Mouse (Mus musculus): ENCODE data around the gene Wdr70. TPM values are rescaled to one million over a fixed set of nuclear protein-coding genes. Genes with fewer than 3 reads are reported as not detected.
"Not testable (repeated sequence)": the region's sequence is repeated elsewhere in the genome, so short reads cannot be mapped to it uniquely, and the experiment has no call there.

Gene Wdr70
- polyA plus RNA-seq, 1 experiment from 2014 or later, result 81.5 TPM

DNA sequence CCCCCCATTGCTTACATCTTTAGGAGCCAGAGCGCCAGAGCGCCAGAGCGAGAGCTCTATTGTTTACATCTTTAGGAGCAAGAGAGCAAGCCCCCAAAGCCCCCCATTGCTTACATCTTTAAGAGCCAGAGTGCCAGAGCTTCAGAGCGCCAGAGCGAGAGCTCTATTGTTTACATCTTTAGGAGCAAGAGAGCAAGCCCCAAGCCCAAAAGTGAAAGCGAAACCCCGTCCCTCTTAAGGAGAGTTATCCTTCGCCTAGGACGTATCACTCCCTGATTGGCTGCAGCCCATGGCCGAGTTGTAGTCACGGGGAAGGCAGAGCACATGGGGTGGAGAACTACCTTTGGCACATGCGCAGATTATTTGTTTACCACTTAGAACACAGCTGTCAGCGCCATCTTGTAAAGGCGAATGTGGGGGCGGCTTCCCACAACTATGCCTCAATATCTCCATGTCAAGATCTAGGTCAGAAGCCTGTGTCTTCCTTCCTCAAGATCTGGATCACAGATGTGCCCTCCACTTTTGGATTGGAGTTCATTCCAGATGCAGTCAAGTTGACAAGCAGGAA, 3.0 kb upstream of the Wdr70 start:
- not testable (repeated sequence) for H3K36me3 ChIP-seq (ENCODE audit: control insufficient read depth, insufficient read depth, low read length); H3K27ac ChIP-seq (ENCODE audit: low read depth, low read length); H3K4me2 ChIP-seq; H3K27me3 ChIP-seq (ENCODE audit: control insufficient read depth, insufficient read depth, low read length); H3K4me1 ChIP-seq (ENCODE audit: control insufficient read depth, insufficient read depth, low read length); DNase-seq (ENCODE audit: low spot score, missing footprints); H3K9ac ChIP-seq (ENCODE audit: low read length); H3K9me3 ChIP-seq (ENCODE audit: control insufficient read depth, low read length); H3K4me3 ChIP-seq (ENCODE audit: low read depth, low read length); ATAC-seq (ENCODE audit: low FRiP score)
- 86% methylated on average over 13 of the region's 15 CpGs for WGBS

DNA sequence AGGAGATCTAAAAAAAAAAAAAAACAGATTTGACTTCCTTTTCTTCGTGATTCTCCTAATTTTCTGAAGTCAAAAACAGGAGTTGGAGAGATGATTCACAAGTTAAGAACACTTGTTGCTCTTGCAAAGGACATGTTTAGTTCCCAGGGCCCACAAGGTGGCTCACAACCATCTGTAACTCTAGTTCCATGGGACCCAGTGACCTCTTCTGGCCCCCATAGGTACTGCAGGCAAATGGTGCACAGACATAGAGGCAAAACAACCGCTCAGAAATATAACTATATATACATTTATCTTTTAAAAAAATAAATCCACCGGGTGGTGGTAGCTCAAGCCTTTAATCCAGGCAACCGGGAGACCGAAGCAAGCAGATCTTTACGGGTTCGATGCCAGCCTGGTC, 1.2 kb downstream of the Wdr70 start:
- ATAC-seq (ENCODE audit: low FRiP score) (no peak), DNase-seq (ENCODE audit: low spot score, missing footprints) (peak; percentile 89)
- WGBS, result 27% methylated on average over 7 of the region's 7 CpGs
- Histone ChIP-seq H3K4me2 (peak overlapping the region; percentile 54; the same call in 1 of the 2 replicates), H3K4me1 (ENCODE audit: control insufficient read depth, insufficient read depth, low read length) (no peaks in the 10 kb centered on the region), H3K9me3 (ENCODE audit: control insufficient read depth, low read length) (no peaks in the 10 kb centered on the region; the same call in 1 of the 2 replicates), H3K27me3 (ENCODE audit: control insufficient read depth, insufficient read depth, low read length) (no peaks in the 10 kb centered on the region), H3K4me3 (ENCODE audit: low read depth, low read length) (no peak overlapping the region), H3K9ac (ENCODE audit: low read length) (no peak overlapping the region), H3K36me3 (ENCODE audit: control insufficient read depth, insufficient read depth, low read length) (no peaks in the 10 kb centered on the region; the same call in 1 of the 2 replicates), H3K27ac (ENCODE audit: low read depth, low read length) (no peak overlapping the region)

DNA sequence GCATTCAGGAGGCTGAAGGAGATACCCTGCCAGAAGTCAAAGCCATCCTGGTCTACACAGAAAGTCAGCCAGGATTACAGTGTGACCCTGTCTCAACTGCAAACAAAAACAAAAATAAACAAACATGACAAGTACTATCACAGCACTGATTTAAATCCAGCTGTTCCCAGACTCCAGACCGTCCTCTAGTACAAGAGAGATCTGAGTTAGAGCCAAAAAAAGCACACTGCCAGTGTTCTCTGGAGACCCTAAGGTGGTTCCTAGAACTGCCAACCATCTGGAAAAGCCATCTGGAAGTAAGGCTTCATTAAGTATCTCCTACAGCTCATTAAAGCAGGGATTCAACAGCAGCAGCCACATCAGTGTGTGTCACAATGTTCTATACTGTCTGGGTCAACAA, 6.3 kb downstream of the Wdr70 start:
- H3K9ac ChIP-seq (ENCODE audit: low read length); H3K27ac ChIP-seq (ENCODE audit: low read depth, low read length); H3K4me2 ChIP-seq; H3K9me3 ChIP-seq (ENCODE audit: control insufficient read depth, low read length); H3K27me3 ChIP-seq (ENCODE audit: control insufficient read depth, insufficient read depth, low read length); ATAC-seq (ENCODE audit: low FRiP score); H3K36me3 ChIP-seq (ENCODE audit: control insufficient read depth, insufficient read depth, low read length); DNase-seq (ENCODE audit: low spot score, missing footprints); H3K4me1 ChIP-seq (ENCODE audit: control insufficient read depth, insufficient read depth, low read length); H3K4me3 ChIP-seq (ENCODE audit: low read depth, low read length): not testable (repeated sequence)
- WGBS, result 89% methylated on average over 1 of the region's 1 CpGs

DNA sequence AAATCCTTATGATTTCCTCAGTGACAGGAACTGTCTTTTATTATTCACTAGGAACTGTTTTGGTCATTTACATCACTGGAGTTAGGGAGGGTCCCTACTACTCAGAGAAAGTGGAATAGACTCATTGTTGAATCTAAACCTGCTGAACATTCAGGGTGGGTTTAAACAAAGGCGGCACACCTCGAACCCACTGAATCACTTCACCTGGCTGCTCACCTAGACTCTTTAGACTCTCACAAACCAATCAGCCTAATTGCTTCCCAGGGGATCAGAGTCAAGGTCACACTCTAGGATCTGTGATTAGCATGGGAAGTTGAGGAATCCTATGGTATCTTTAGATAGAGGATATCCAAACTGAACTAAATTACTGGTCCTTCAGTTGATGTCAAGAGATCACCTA, 8.3 kb downstream of the Wdr70 start:
- DNase-seq (ENCODE audit: low spot score, missing footprints), result no peak
- 96% methylated on average over 2 of the region's 2 CpGs for WGBS
- H3K36me3 ChIP-seq (ENCODE audit: control insufficient read depth, insufficient read depth, low read length), result peaks cover 6% of the 10 kb centered on the region; the same call in 1 of the 2 replicates

DNA sequence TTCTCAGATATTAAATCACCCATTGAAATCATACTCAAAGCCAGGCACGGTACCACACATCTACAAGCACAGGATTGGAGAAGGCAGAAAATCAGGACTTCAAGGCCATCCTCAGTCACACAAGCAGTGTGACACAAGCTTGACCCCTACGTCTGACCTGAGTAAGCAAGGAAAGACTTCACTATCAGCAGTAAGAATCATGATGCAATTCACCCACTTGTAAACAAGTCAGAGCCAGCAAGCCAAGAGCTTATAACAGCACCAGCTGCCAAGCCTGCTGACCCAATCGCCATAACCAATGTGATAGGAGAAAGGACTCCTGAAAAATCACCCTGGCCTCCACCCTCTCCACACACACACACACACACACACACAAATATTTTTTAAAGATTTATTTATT, 10.3 kb downstream of the Wdr70 start:
- ATAC-seq (ENCODE audit: low FRiP score) (no peak), DNase-seq (ENCODE audit: low spot score, missing footprints) (no peak)
- H3K4me1 ChIP-seq (ENCODE audit: control insufficient read depth, insufficient read depth, low read length), result no peaks in the 10 kb centered on the region
- H3K27ac ChIP-seq (ENCODE audit: low read depth, low read length), result no peak overlapping the region
- 84% methylated on average over 3 of the region's 3 CpGs for WGBS
- H3K36me3 ChIP-seq (ENCODE audit: control insufficient read depth, insufficient read depth, low read length), result peaks cover 6% of the 10 kb centered on the region; the same call in 1 of the 2 replicates
- no peak overlapping the region for H3K4me2 ChIP-seq
- H3K4me3 ChIP-seq (ENCODE audit: low read depth, low read length), result no peak overlapping the region
- no peak overlapping the region for H3K9ac ChIP-seq (ENCODE audit: low read length)
- H3K9me3 ChIP-seq (ENCODE audit: control insufficient read depth, low read length), result no peaks in the 10 kb centered on the region
- H3K27me3 ChIP-seq (ENCODE audit: control insufficient read depth, insufficient read depth, low read length), result no peaks in the 10 kb centered on the region

More for the DNA sequence above, 8.3 kb downstream of the Wdr70 start:
- no peak overlapping the region for H3K27ac ChIP-seq (ENCODE audit: low read depth, low read length)
- no peak for ATAC-seq (ENCODE audit: low FRiP score)
- H3K9me3 ChIP-seq (ENCODE audit: control insufficient read depth, low read length), result no peaks in the 10 kb centered on the region
- H3K27me3 ChIP-seq (ENCODE audit: control insufficient read depth, insufficient read depth, low read length), result no peaks in the 10 kb centered on the region
- H3K4me2 ChIP-seq, result no peak overlapping the region
- H3K9ac ChIP-seq (ENCODE audit: low read length), result no peak overlapping the region
- H3K4me1 ChIP-seq (ENCODE audit: control insufficient read depth, insufficient read depth, low read length), result no peaks in the 10 kb centered on the region
- H3K4me3 ChIP-seq (ENCODE audit: low read depth, low read length), result no peak overlapping the region

DNA sequence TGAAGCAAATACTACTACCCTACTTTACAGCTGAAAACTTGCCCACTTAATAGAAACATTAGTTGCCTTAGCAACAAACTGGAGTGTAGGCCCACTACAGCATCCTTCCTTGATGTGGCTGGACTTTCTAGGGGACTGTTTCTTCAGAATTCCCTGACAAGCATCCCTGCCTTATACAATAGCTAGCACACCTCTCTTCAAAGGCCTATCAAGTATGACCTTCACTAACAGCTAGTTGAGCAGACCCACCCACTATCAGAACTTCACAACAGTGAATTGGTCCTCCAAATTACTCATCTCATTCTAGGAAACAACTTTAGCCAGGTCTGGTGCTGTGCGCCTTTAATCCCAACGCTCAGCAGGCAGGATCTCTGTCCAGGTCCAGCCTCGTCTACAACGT, 11.7 kb downstream of the Wdr70 start:
- WGBS, result 91% methylated on average over 4 of the region's 4 CpGs
- ATAC-seq (ENCODE audit: low FRiP score), result no peak
- Histone ChIP-seq H3K36me3 (ENCODE audit: control insufficient read depth, insufficient read depth, low read length) (peaks cover 6% of the 10 kb centered on the region; the same call in 1 of the 2 replicates), H3K4me1 (ENCODE audit: control insufficient read depth, insufficient read depth, low read length) (no peaks in the 10 kb centered on the region), H3K9ac (ENCODE audit: low read length) (no peak overlapping the region), H3K4me2 (no peak overlapping the region), H3K27me3 (ENCODE audit: control insufficient read depth, insufficient read depth, low read length) (no peaks in the 10 kb centered on the region), H3K4me3 (ENCODE audit: low read depth, low read length) (no peak overlapping the region), H3K9me3 (ENCODE audit: control insufficient read depth, low read length) (no peaks in the 10 kb centered on the region), H3K27ac (ENCODE audit: low read depth, low read length) (no peak overlapping the region)
- DNase-seq (ENCODE audit: low spot score, missing footprints), result no peak

DNA sequence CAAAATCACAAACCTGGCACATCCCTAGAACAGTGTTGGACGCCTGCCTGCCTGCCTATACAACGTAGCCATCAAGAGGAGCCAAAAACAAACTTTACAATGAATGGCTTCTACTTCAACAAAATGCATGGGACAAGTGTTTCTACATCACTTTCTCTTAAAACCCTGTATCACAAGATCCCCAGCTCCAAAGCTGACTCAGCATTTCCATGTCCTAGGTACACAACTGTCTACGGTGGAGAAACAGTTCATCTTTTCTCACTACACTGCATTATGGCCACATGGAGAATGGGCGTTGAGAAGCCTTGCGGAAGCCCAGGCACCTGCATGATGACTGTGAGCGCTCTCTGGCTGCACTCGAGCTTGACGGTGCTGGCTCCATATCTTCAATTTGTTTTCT, 16.9 kb downstream of the Wdr70 start:
- no peak overlapping the region for H3K9ac ChIP-seq (ENCODE audit: low read length)
- no peaks in the 10 kb centered on the region for H3K4me1 ChIP-seq (ENCODE audit: control insufficient read depth, insufficient read depth, low read length)
- H3K27me3 ChIP-seq (ENCODE audit: control insufficient read depth, insufficient read depth, low read length), result no peaks in the 10 kb centered on the region
- no peak for DNase-seq (ENCODE audit: low spot score, missing footprints)
- H3K4me2 ChIP-seq, result no peak overlapping the region
- no peak overlapping the region for H3K27ac ChIP-seq (ENCODE audit: low read depth, low read length)
- H3K9me3 ChIP-seq (ENCODE audit: control insufficient read depth, low read length), result no peaks in the 10 kb centered on the region
- H3K4me3 ChIP-seq (ENCODE audit: low read depth, low read length), result no peak overlapping the region
- WGBS, result 93% methylated on average over 8 of the region's 8 CpGs
- 0 out of 2 replicates have a peak, but pooled peaks cover 2% of the 10 kb centered on the region for H3K36me3 ChIP-seq (ENCODE audit: control insufficient read depth, insufficient read depth, low read length)
- no peak for ATAC-seq (ENCODE audit: low FRiP score)

DNA sequence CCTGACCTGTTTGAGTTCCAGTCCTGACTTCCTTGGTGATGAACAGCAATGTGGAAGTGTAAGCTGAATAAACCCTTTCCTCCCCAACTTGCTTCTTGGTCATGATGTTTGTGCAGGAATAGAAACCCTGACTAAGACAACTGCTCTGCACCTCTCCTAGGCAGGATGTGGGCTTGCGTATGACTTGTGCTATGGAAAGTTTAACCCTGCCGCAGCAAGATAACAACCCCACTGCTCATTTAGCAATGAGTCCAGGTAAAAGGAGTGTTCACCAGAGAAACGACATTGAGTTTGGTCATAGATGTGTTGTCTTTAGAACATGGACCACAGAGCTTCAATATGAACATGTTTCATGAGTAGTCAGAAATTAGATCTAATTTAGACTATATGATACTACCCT, 25.9 kb downstream of the Wdr70 start:
- not testable (repeated sequence) for H3K4me2 ChIP-seq; H3K27ac ChIP-seq (ENCODE audit: low read depth, low read length); H3K4me1 ChIP-seq (ENCODE audit: control insufficient read depth, insufficient read depth, low read length); H3K27me3 ChIP-seq (ENCODE audit: control insufficient read depth, insufficient read depth, low read length); H3K36me3 ChIP-seq (ENCODE audit: control insufficient read depth, insufficient read depth, low read length); ATAC-seq (ENCODE audit: low FRiP score); H3K9me3 ChIP-seq (ENCODE audit: control insufficient read depth, low read length); DNase-seq (ENCODE audit: low spot score, missing footprints); H3K4me3 ChIP-seq (ENCODE audit: low read depth, low read length); H3K9ac ChIP-seq (ENCODE audit: low read length)
- WGBS, result 93% methylated on average over 3 of the region's 3 CpGs

DNA sequence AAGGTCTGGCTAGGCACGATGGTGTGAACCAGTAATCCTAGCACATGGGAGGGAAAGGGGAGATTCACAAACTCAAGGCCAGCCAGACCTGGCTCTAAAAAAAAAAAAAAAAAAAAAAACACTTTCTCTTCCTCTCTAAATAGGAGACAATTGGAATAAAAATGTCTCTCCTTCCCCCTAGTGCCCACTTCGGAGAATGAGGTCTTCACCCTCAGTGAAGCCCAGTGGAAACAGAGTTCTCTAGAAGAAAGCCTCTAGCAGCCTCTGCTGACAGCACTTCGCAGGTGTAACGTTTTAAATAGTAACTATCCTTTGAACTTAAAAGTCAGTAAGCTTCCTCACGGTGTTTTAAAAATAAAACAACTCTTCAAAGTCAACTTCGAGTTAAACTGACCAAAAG, 33.8 kb downstream of the Wdr70 start:
- H3K4me3 ChIP-seq (ENCODE audit: low read depth, low read length), result no peak overlapping the region
- WGBS, result 82% methylated on average over 6 of the region's 6 CpGs
- no peak for DNase-seq (ENCODE audit: low spot score, missing footprints)
- no peaks in the 10 kb centered on the region for H3K4me1 ChIP-seq (ENCODE audit: control insufficient read depth, insufficient read depth, low read length)
- H3K9ac ChIP-seq (ENCODE audit: low read length), result no peak overlapping the region
- H3K36me3 ChIP-seq (ENCODE audit: control insufficient read depth, insufficient read depth, low read length), result no peaks in the 10 kb centered on the region; the same call in 1 of the 2 replicates
- no peak overlapping the region for H3K4me2 ChIP-seq
- no peaks in the 10 kb centered on the region for H3K9me3 ChIP-seq (ENCODE audit: control insufficient read depth, low read length)
- H3K27me3 ChIP-seq (ENCODE audit: control insufficient read depth, insufficient read depth, low read length), result no peaks in the 10 kb centered on the region
- no peak overlapping the region for H3K27ac ChIP-seq (ENCODE audit: low read depth, low read length)
- no peak for ATAC-seq (ENCODE audit: low FRiP score)
